11 mouse cellular contexts compared by ENCODE assay signal in genomic region chr19:32189036-32189436, GRCm38 (mm10).
A peak's percentile ranks its signal among the peaks of the same experiment; 100 is the strongest.
DNase-seq lines count a peak whose midpoint lies in the region; ATAC-seq and TF ChIP-seq lines count a peak whose summit lies in the region.
"Had no signal": no experiment of that assay in that cellular context is flagged by ENCODE, and none has a peak within 500 bp of the region (broad histone marks: within the 10 kb centered on the region; RNA-seq: fewer than 3 reads in every experiment).

No protein-coding gene starts in this region.

- 60% methylated on average over 5 of the region's 5 CpGs for WGBS in embryonic facial prominence, embryonic 15.5 days
- WGBS in hindbrain, embryonic 13.5 days, result 78% methylated on average over 5 of the region's 5 CpGs

- DNase-seq in layer of hippocampus, adult 2 months (ENCODE audit: low spot score in 2 of 2), result no peak
- no peak for DNase-seq in layer of hippocampus, adult 11-12 months (ENCODE audit: low spot score)
- peak; percentile 83 for DNase-seq in R1 (ENCODE audit: low read depth, low spot score)
- DNase-seq in kidney, postnatal 36 days, result peak; percentile 60 to 79
- no peak for DNase-seq in cerebellum, postnatal 4 days (ENCODE audit: low spot score in 2 of 2)
- DNase-seq: embryo, embryonic 11 days; layer of hippocampus, postnatal 36 days had no signal

- H3K4me2 ChIP-seq in embryonic facial prominence, embryonic 15.5 days (replicated peaks), result no peak overlapping the region
- H3K4me2 ChIP-seq in hindbrain, embryonic 13.5 days, result no peak overlapping the region

- ATAC-seq in embryonic facial prominence, embryonic 15.5 days (ENCODE audit: insufficient number of reproducible peaks, low FRiP score, low TSS enrichment, low read depth), result no peak
- no peak for ATAC-seq in hindbrain, embryonic 13.5 days (ENCODE audit: low FRiP score)
- ATAC-seq: activated CD4-positive, CD25-positive, alpha-beta regulatory T cell, adult 4 months had no signal

- H3K9me3 ChIP-seq in embryonic facial prominence, embryonic 15.5 days (replicated peaks), result no peaks in the 10 kb centered on the region
- no peaks in the 10 kb centered on the region for H3K9me3 ChIP-seq in hindbrain, embryonic 13.5 days

- H3K27ac ChIP-seq in layer of hippocampus, adult 2 months, result peak overlapping the region; percentile 49; the same call in 1 of the 2 replicates
- 0 out of 2 replicates have a peak overlapping the region, but pooled peaks have one; percentile 4 for H3K27ac ChIP-seq in embryonic facial prominence, embryonic 15.5 days (replicated peaks)
- H3K27ac ChIP-seq in hindbrain, embryonic 13.5 days, result no peak overlapping the region
- H3K27ac ChIP-seq: macrophage had no signal

- no peaks in the 10 kb centered on the region for H3K36me3 ChIP-seq in embryonic facial prominence, embryonic 15.5 days
- no peaks in the 10 kb centered on the region for H3K36me3 ChIP-seq in hindbrain, embryonic 13.5 days

- no peak overlapping the region for H3K9ac ChIP-seq in embryonic facial prominence, embryonic 15.5 days
- H3K9ac ChIP-seq in hindbrain, embryonic 13.5 days, result no peak overlapping the region

- H3K4me1 ChIP-seq in embryonic facial prominence, embryonic 15.5 days, result 0 out of 2 replicates have a peak, but pooled peaks cover 9% of the 10 kb centered on the region
- H3K4me1 ChIP-seq in hindbrain, embryonic 13.5 days (replicated peaks), result no peaks in the 10 kb centered on the region

- no peaks in the 10 kb centered on the region for H3K27me3 ChIP-seq in embryonic facial prominence, embryonic 15.5 days
- no peaks in the 10 kb centered on the region for H3K27me3 ChIP-seq in hindbrain, embryonic 13.5 days

- TF ChIP-seq CTCF in layer of hippocampus, adult 2 months (conservative IDR thresholded peaks at IDR 0.05), result no peak

- no peak overlapping the region for H3K4me3 ChIP-seq in layer of hippocampus, adult 2 months
- no peak overlapping the region for H3K4me3 ChIP-seq in embryonic facial prominence, embryonic 15.5 days (replicated peaks)
- no peak overlapping the region for H3K4me3 ChIP-seq in hindbrain, embryonic 13.5 days

Comparison
In these comparisons a context has a peak if more than half of its experiments do, and no peak if none do; other contexts are left out.
1. DNase-seq: peak in R1 (single experiment) and kidney, postnatal 36 days (2 of 2); none in layer of hippocampus, adult 2 months (0 of 2), layer of hippocampus, adult 11-12 months (single experiment) and cerebellum, postnatal 4 days (0 of 2).